Mouse (Mus musculus): ENCODE measurements at regions not wholly inside any gene's neighbourhood (a gene's known extent, or its start where the extent isn't known, plus 50 kb on each side); places are given as distances from the start of the nearest gene placed in this dataset.

- no peak for TF ChIP-seq MYC (IDR thresholded peaks at IDR 0.05; ENCODE audit: low read depth, low read length)
- TF ChIP-seq SIN3A (IDR thresholded peaks at IDR 0.05; ENCODE audit: low read length): no peak
Observed at GRCm38 (mm10) chr2:9693351-9693750, 187.7 kb upstream of the 4930412O13Rik start.
